Mouse (Mus musculus): ENCODE measurements around the gene Tmem132d. TPM values are rescaled to one million over a fixed set of nuclear protein-coding genes. Genes with fewer than 3 reads are reported as not detected.

Tmem132d gene
- total RNA-seq, 2 experiments from 2014 or later: 0.13 TPM; not detected in 1

DNA sequence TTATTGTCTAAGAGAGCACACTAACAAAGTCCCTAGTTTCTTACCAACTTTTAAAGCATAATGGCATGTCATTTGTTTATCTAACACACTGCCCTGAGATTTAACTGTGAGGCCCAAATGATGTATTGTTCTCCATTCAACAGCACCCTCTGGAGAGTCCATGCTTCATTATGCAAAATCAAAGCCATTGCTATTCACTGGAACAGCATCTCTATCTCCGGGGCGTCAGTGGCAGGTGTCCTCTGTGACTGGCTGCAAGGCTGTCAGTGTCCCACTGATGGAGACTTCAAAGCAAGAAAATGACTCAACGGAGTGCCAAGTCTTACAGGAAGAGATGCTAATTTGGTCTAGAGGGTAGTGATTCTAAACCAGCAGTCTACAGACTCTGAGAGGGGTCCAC, 508.8 kb downstream of the Tmem132d start:
- DNase-seq: no peak

DNA sequence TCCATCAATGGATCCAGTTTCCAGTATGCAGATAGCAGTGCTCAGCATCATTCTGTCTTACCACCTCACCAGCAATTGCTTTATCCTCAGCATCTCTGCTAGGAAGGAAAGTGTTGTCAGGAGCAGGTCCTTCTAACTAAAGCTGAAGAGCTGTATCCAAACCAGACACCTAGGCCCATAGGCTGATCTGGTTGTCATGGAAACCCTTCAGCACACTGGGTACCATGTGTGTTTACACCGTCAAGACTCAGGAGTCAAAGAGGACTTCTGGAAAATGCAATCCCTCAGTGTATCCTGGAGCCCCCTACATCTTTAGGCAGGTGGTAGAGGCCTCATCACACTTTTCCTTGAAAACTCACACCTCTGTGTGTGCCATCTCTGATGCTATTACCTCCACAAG, 513.7 kb downstream of the Tmem132d start:
- no peak for DNase-seq

DNA sequence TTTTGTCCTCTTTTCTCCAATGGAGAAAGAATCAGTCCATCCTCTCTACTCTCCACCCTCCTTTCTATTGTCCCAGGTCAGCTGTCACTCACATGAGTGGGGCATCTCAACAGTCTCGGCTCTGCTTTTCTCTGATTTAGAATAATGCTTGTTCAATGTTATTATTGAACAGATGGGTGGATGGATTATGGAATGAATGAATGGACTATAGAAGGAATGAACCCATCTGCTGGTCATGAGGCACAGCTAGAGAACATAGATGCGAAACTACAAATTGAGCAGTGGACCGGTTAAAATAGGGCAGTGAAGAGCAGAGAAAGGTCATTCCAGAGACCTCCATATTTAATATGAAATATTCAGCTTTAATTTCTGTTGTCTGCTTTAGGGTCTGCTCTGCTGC, 514.5 kb downstream of the Tmem132d start:
- no peak for DNase-seq

DNA sequence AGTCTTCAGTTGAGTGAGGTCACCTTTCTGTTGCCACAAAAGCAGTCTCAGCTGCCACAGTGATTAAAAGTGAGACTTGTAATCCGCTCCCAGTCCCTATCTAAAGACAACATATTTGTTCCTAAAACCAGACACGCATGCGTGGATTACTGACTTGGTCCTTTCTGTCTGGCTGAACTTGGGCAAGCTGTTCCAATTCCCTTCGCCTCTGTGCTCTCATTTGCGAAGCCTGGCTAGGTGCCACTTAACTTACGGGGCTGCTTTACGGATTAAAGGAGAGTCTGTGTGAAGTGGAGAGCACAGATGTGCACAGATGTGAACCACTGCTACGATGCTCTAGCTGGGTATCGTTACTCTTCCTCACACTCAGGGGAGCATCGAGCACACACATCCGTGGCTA, 518.7 kb downstream of the Tmem132d start:
- DNase-seq: no peak

DNA sequence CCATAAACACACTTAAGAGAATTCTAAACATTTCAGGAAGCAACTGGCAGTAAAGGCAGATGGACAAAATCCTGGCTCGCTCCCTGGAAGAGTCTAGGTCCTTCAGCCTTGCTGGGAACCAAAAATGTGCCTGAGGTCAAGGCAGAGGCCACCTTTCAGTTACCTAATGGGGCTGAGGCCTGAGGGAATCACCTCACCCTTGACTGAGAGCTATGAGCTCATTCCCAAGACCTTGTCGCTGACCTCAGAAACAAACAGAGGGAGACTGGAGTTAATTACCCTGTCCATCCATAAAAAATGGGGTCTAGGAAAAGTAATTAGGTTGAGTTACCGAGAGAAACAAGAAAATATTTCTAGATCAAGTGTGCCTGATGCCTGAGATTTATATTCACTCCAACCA, 521.3 kb downstream of the Tmem132d start:
- peak in 1 of 2 experiments; percentile 3 for DNase-seq

DNA sequence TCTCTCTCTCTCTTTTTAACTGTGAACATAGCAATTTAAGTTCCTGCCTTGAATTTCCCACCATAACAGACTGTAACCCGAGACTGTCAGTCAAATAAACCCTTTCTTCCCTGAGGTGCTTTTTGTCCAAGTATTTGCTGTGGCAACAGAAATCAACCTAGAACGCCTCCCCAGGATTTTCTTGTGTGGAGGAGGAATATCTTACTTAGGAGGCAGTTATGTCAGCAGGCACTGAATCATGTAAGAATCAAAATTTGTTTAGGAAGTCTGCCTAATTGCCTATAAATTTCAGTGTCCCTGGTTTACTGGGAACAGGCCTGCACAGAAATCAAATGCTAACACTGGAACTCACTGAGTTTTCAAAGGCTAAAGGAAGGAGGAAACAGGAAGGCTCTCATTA, 522.5 kb downstream of the Tmem132d start:
- no peak for DNase-seq

DNA sequence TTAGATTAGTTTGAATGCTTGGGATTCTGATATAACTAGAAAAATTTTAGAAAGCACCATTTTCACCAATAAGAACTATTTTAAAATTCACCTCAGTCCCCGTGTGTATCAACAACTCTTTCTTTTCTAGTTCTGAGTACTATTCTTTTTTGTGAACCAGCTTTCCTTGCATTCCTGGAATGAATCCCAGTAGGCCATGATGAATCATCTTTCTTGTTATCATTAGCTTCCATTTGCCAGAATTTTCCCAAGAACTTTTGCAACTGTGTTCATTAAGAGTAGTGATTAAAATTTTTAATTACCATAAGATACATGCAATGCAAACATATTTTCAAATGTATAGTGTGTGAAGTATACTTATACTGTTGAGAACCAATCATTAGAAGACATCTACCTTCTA, 537.7 kb downstream of the Tmem132d start:
- no peak for DNase-seq

DNA sequence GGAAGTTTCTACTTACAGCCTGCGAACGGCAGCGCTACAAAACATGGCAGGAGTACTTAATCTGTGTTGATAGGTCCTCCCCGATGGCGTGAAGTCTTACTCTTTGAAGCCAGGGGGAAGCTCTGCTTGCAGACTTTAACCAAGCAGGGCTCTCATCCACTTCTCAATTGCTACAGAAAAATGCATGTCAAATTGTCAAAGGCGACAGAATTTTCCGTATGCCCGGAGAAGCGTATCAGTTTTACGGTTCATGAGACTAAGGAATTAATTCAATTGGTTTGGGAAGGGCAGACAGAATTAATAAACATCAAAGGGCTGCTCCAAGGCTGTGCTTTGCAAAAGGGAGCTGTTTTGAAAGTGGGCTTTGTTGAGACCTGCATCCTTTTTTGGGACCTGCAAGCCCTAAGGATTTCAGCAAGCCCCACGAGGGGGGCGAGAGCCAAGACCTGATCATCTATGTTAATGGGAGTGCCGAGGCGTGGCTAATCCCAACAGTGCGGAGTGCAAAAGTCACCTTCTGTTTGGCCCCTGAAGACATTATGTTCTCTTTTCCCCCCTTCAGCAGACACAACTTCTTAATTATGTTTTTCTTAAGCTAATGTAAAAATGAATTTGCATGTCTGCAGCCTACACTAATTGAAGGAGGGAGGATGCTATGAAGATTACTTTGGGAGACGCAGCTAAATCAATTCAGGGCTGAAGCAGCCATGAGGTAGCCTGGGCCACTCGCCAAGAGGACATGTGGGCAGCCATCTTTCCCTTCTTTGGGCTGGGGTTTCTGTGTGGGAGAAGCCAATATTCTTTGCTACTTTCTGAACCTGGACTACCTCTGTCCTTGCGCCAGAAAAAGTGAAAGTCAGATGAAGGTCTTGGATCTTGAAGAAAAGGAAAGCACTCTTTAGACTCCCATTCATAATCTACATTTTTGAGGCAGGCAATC, 547.0 kb downstream of the Tmem132d start:
- DNase-seq: no peak

DNA sequence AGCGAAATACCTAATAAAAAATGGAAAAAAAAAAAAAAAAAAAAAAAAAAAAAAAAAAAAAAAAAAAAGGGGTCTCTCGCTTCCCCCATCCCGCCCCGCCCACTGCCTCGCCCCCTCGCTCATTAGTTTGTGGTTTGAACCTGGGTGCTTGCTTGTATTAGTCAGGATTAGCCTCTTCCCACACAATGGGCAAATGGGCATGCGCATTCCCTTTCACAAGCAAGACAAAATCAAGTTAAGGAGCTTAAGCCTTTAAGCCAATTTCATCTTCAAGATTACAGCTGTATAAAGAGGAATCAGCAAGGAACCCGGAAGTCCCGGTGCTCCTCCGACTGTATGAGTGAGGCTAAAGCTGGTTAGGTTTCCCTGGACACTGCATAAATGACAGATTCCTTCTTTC, 549.9 kb downstream of the Tmem132d start:
- no peak for DNase-seq

DNA sequence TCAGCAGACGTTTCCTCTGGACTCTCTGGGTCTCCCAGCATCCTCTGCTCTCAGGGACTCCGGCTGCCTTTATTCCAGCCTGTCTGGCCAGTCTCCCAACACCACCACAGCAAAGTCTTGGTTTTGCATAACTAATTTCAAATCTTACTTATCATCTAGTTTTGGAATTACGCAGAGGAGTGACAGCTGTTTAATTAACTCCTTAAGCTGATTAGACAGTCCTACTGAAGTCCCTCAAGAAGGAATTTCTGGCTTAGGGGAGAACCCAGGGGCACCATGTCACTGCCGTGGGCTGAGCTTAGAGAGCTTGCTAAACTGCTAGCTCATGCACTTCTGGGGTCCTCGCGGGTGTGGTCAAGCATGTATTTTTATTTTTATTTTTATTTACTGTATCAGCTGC, 558.4 kb downstream of the Tmem132d start:
- no peak for DNase-seq

DNA sequence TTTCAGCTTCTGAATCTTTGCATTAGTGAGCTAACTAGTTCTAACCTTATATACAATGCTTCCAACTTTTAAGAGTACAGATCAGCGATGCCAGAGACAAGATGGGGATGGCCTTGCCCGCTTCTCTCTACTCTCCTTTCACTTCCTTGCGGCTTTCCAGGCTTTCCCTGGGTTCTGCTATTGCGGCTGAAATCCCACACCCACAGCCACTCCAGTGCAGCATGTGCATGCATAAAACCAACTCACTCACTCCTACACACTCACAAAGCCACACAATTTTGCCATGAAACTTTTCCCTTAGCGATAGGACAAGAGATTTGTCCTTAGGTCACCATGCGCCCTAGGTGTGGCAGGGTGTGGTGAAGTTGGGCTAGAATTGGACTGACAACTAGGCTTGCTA, 567.7 kb downstream of the Tmem132d start:
- no peak for DNase-seq

DNA sequence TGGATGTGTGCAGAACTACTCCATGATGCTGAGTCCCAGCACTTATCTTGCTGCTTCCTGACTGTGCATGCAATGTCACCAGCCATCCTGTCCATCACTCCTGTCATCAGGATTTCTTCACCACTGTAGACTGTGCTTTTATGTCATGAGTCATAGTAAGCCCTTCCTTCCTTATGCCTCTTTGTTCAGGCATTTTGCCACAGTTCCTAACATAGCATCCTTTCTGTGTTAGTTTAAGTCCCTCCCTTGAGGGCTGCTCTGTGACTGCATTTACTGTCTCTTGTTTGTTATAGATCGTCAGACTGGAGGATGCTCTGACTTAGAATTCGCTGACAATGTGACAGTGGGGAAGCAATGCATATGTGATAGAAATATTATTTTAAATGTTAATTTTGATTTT, 573.2 kb downstream of the Tmem132d start:
- DNase-seq: no peak

DNA sequence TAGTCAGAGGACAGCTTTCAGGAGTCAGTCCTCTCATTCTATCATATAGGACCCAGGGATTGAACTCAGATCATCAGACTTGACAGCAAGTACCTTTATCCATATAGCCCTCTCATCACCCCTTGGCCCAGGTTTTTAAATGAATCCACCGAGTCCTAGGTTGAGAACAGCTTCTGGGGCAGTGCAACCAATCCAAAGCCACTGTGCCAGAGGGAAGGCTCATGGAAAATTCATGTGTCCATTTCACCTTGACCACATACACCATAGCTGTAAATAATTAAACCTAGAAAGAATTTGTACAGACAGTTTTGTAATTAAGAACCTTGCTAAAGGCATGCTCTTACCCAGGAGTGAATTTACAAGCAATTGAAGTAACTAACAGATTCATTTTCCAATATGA, 580.6 kb downstream of the Tmem132d start:
- no peak for DNase-seq

DNA sequence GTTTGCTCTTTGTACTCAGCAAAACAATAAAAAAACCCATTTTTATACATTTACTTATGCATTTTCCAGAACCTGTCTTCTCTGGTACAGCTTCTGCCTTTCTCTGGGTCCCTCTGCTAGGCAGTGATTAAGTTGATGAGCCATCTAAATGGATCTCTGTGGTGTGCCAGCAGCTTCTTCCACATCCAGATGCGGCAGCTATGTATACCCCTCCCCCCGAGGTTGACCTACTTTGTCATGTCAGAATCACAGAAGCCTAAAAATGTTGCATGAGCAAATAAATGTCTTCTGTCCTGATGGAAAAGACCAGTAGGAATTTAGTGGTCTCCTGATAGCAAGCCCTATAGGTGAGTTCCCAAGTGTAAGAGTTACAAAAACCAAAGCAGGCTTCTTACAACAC, 601.1 kb downstream of the Tmem132d start:
- DNase-seq: no peak

DNA sequence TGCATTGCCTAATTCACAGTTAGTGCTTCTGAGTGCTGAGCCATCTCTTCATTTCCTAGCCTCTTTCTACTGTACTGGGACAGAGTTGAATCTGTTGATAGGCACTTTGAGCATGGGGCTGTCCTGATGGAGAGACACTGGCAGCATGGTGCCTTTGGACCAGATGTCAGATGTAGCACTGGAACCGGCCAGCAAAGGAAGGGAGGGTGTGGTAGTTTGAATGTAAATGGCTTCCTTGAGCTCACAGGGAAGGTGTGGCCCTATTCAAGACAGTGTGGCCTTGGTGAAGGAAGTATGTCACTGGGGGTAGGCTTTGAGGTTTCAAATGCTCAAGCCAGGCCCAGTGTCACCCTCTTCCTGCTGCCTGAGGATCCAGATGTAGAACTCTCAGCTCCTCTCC, 602.0 kb downstream of the Tmem132d start:
- DNase-seq: no peak

DNA sequence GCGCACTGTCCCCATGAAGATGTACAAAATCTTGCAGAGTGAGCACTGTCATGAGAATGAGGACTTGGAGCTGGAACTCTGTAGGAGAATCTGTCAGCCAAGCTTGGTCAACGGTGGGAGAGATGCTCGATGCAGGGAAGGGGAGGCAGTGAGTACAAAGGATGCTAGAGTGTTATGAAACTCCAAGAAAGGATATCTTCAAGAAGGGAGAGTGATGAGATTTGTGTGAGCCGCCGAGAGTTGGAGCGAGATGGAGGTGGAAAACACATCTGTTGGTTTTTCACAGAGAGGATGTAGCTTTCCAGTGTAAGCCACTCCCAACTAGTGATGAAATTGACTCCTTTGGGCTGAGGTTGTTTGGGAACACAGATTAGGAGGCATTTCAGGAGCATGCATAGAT, 604.1 kb downstream of the Tmem132d start:
- DNase-seq: no peak

DNA sequence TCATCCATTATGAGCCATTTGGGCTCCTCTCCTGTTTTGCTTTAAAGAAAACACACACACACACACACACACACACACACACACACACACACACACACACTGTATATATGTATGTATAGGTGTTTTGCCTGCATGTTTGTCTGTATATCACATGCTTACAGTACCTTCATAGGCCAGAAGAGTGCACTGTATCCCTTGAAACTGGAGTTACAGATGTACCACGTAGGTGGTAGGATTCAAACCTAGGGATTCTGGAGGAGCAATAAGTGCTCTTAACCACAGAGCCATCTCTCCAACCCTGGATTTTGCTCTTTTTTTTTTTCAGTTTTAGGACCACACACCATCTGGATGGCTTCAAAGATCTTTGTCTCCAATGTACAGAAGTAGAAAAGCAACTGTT, 610.9 kb downstream of the Tmem132d start:
- no peak for DNase-seq

DNA sequence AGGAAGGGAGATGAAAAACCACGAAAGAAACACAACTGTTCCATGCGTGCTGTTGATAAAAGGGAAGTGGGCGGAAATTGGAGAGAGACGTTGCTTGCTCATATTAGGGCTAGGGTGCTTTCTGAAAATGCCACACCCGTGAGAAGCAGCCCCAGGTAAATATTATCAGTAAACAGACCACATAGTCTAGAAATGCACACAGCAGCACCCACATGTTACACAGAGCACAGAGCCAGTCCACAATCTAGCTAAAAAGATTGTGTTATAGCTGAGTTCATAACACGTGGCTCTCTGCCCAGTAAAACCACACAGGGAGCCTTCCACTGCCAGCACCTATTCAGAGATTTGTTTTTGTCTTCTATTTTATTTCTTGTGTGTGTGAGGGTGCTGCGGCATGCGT, 617.6 kb downstream of the Tmem132d start:
- DNase-seq: peak in 1 of 2 experiments; percentile 0

DNA sequence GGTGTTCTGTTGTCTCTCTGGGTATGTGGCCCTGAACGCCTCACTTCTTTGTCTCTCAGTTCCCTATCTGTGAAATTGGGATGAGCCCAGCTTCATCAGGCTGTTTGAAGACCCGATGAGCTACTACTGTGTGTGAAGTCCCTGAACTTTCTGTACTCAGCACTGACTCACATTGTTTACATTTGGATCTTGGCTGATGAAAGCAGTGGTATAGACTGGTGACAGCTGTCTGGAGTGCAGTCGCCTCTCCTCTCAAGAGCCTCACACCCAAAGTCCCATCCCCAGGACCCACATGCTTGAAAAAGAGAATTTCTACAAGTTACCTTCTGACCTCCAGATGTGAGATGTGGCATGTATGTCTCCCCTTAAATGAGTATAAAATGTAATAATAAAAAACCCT, 625.5 kb downstream of the Tmem132d start:
- no peak for DNase-seq

DNA sequence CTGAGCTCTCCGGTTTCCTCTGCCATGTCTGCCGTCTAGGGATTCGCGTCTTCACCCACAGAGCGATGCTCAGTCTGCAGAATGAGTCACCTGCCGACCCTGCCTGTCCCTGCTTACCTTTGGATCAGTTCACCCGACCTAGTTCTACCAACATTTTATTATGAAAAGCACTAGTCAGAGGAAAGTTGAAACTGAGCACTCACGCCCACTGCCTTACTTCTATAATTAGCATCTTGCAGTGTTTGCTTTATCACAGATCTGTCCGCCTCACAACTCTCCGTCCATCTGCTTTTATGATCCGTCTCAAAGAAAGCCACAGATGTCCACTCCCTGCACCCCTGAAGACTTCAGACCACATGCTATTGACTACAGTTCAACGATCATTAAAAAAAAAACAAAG, 626.0 kb downstream of the Tmem132d start:
- DNase-seq: no peak

DNA sequence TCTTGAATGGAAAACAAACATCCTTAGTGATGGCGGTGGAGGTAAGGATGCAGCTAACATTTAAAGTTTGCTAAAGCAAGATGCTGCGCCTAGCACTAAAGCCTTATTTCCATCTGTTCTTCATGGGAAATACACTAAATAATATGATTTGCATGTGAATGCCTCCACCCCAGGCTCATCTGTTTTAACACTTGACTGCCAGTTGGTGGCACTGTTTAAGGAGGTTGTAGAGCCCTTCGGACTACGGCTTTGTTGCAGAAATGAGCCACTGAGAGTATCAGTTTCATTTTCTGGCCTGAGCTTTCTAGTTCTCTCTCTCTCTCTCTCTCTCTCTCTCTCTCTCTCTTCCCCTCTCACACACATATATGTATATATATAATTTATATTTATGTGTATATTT, 632.0 kb downstream of the Tmem132d start:
- DNase-seq: no peak

DNA sequence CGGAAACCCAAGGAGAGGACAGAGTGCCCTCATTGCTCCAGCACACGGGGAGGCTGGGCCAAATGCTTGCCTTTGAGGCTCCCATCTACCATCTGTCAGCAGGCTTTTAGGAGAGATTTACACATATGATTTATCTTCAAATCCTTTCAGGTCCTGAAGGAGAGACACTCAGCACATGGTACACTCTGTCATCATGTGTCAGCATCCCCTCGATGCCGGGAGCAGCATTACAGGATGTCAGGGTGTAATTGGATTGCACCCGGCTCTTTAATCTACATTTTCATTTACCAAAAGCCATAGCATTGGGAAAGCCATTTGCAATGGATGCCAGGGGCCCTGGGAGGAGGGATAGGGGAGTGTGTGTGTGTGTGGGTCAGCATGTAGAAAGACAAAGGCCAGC, 651.7 kb downstream of the Tmem132d start:
- DNase-seq: no peak

DNA sequence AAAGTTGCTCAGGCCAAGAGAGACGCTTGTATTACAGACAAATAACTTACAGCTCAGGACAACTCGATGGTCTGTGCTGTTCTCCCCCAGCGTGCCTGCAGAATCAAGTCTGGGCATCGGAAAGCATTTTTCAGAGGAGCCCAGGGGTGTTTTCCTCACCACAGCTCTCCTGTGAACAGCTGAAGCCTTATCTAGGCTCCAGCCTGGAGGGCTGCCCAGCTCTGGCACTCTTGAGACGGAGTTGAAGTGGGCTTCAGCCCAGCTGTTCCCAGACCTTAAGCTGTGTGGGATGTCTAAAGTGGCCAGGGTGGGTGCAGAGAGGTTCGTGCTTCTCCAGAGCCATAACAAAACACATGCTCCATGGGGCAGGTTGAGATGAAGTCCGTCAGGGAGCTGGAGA, 657.1 kb downstream of the Tmem132d start:
- DNase-seq: no peak

DNA sequence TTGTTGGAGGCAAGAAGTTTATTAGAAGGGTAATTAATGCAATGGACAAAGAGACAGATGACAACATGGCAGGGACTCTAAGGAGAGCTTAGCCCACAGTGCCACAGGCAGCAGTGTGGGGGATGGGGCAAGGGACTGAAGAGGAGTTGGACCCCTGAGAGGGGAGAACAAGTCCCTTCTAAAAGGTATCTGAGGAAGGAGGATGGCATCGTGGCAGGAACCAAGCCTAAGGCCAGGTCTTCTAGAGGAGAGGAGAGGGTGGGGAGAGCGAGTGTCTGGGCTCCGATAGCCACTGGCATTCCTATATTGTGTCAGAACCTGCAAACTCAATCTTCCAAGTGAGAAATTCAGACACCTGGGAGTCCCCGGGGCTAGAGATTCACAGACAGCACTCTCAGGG, 674.3 kb downstream of the Tmem132d start:
- no peak for DNase-seq
